In genomic region chr5:30769075-30769474, GRCm38 (mm10) we compare ENCODE assay signal across 9 mouse cellular contexts. TPM values are rescaled to one million over a fixed set of nuclear protein-coding genes. Genes with fewer than 3 reads are reported as not detected.
DNase-seq lines count a peak whose midpoint lies in the region; ATAC-seq and TF ChIP-seq lines count a peak whose summit lies in the region.
"Had no signal": no experiment of that assay in that cellular context is flagged by ENCODE, and none has a peak within 500 bp of the region (broad histone marks: within the 10 kb centered on the region; RNA-seq: fewer than 3 reads in every experiment).

No protein-coding gene starts in this region.

- H3K4me3 ChIP-seq in embryonic facial prominence, embryonic 13.5 days: no peak overlapping the region
- H3K4me3 ChIP-seq in embryonic facial prominence, embryonic 10.5 days: no peak overlapping the region
- no peak overlapping the region for H3K4me3 ChIP-seq in liver, embryonic 11.5 days (ENCODE audit: low read depth, low read length)
- H3K4me3 ChIP-seq in liver, embryonic 12.5 days: no peak overlapping the region
- H3K4me3 ChIP-seq in forebrain, embryonic 16.5 days (replicated peaks; ENCODE audit: low read length): no peak overlapping the region
- H3K4me3 ChIP-seq in lung, postnatal 0 days (ENCODE audit: low read depth, low read length): no peak overlapping the region

- ATAC-seq in embryonic facial prominence, embryonic 13.5 days (ENCODE audit: insufficient number of reproducible peaks, insufficient read depth, low FRiP score, low TSS enrichment, low read depth): no peak
- no peak for ATAC-seq in liver, embryonic 11.5 days (replicated peaks; ENCODE audit: low FRiP score)
- no peak for ATAC-seq in liver, embryonic 12.5 days
- 0 out of 2 replicates have a peak, but pooled peaks have one; percentile 5 for ATAC-seq in forebrain, embryonic 16.5 days
- ATAC-seq in lung, postnatal 0 days: peak; percentile 73
- ATAC-seq in frontal cortex, adult (ENCODE audit: low TSS enrichment): no peak

- DNase-seq in embryonic facial prominence, embryonic 10.5 days (ENCODE audit: low spot score): no peak
- no peak for DNase-seq in liver, embryonic 11.5 days (ENCODE audit: low spot score)
- DNase-seq in lung, postnatal 0 days (ENCODE audit: low spot score): no peak
- DNase-seq in spleen, adult 12 weeks (ENCODE audit: low spot score): no peak
- DNase-seq: thymus, adult 18-20 months had no signal

- WGBS in embryonic facial prominence, embryonic 13.5 days: 82% methylated on average over 9 of the region's 9 CpGs
- WGBS in embryonic facial prominence, embryonic 10.5 days: 85% methylated on average over 9 of the region's 9 CpGs
- WGBS in liver, embryonic 11.5 days: 77% methylated on average over 9 of the region's 9 CpGs
- 78% methylated on average over 9 of the region's 9 CpGs for WGBS in liver, embryonic 12.5 days (ENCODE audit: insufficient replicate concordance)
- WGBS in forebrain, embryonic 16.5 days: 81% methylated on average over 9 of the region's 9 CpGs
- WGBS in lung, postnatal 0 days: 38% methylated on average over 9 of the region's 9 CpGs

- no peaks in the 10 kb centered on the region for H3K9me3 ChIP-seq in embryonic facial prominence, embryonic 13.5 days
- no peaks in the 10 kb centered on the region for H3K9me3 ChIP-seq in embryonic facial prominence, embryonic 10.5 days
- no peaks in the 10 kb centered on the region for H3K9me3 ChIP-seq in liver, embryonic 11.5 days (ENCODE audit: control insufficient read depth, low read length)
- no peaks in the 10 kb centered on the region for H3K9me3 ChIP-seq in liver, embryonic 12.5 days (replicated peaks)
- H3K9me3 ChIP-seq in forebrain, embryonic 16.5 days (ENCODE audit: control insufficient read depth, low read length): no peaks in the 10 kb centered on the region
- H3K9me3 ChIP-seq in lung, postnatal 0 days (ENCODE audit: low read length): no peaks in the 10 kb centered on the region

- H3K36me3 ChIP-seq in embryonic facial prominence, embryonic 13.5 days: no peaks in the 10 kb centered on the region
- peaks cover 8% of the 10 kb centered on the region for H3K36me3 ChIP-seq in embryonic facial prominence, embryonic 10.5 days (replicated peaks)
- no peaks in the 10 kb centered on the region for H3K36me3 ChIP-seq in liver, embryonic 11.5 days (ENCODE audit: control insufficient read depth, insufficient read depth, low read length)
- H3K36me3 ChIP-seq in liver, embryonic 12.5 days: no peaks in the 10 kb centered on the region
- no peaks in the 10 kb centered on the region; the same call in 1 of the 2 replicates for H3K36me3 ChIP-seq in forebrain, embryonic 16.5 days (ENCODE audit: control insufficient read depth, insufficient read depth)
- H3K36me3 ChIP-seq in lung, postnatal 0 days (ENCODE audit: insufficient read depth, low read length): no peaks in the 10 kb centered on the region

- TF ChIP-seq CTCF in lung, postnatal 0 days (IDR thresholded peaks at IDR 0.05): no peak

- H3K27me3 ChIP-seq in embryonic facial prominence, embryonic 13.5 days: peaks cover 6% of the 10 kb centered on the region
- peaks cover 7% of the 10 kb centered on the region for H3K27me3 ChIP-seq in embryonic facial prominence, embryonic 10.5 days (replicated peaks; ENCODE audit: low read depth, poor library complexity, severe bottlenecking)
- peaks cover 4% of the 10 kb centered on the region; the same call in 1 of the 2 replicates for H3K27me3 ChIP-seq in liver, embryonic 11.5 days (replicated peaks; ENCODE audit: control insufficient read depth, insufficient read depth, low read length)
- peaks cover 7% of the 10 kb centered on the region for H3K27me3 ChIP-seq in liver, embryonic 12.5 days (replicated peaks)
- no peaks in the 10 kb centered on the region for H3K27me3 ChIP-seq in forebrain, embryonic 16.5 days (replicated peaks; ENCODE audit: control insufficient read depth, insufficient read depth, low read length)
- peaks cover 2% of the 10 kb centered on the region; the same call in 1 of the 2 replicates for H3K27me3 ChIP-seq in lung, postnatal 0 days (replicated peaks; ENCODE audit: insufficient read depth, low read length)

- no peak overlapping the region for H3K9ac ChIP-seq in embryonic facial prominence, embryonic 13.5 days
- H3K9ac ChIP-seq in liver, embryonic 11.5 days (ENCODE audit: low read depth, low read length): no peak overlapping the region
- no peak overlapping the region for H3K9ac ChIP-seq in liver, embryonic 12.5 days
- no peak overlapping the region for H3K9ac ChIP-seq in forebrain, embryonic 16.5 days (replicated peaks; ENCODE audit: low read depth, low read length)
- H3K9ac ChIP-seq in lung, postnatal 0 days (replicated peaks; ENCODE audit: low read depth): no peak overlapping the region

- TF ChIP-seq EP300 in lung, postnatal 0 days (IDR thresholded peaks at IDR 0.05): no peak

- no peak overlapping the region for H3K27ac ChIP-seq in embryonic facial prominence, embryonic 13.5 days
- no peak overlapping the region for H3K27ac ChIP-seq in embryonic facial prominence, embryonic 10.5 days (replicated peaks)
- no peak overlapping the region for H3K27ac ChIP-seq in liver, embryonic 11.5 days (ENCODE audit: low read depth, low read length)
- H3K27ac ChIP-seq in liver, embryonic 12.5 days: no peak overlapping the region
- H3K27ac ChIP-seq in forebrain, embryonic 16.5 days (ENCODE audit: low read length): no peak overlapping the region
- peak overlapping the region; percentile 43; the same call in 1 of the 2 replicates for H3K27ac ChIP-seq in lung, postnatal 0 days (ENCODE audit: low read length)

- H3K4me2 ChIP-seq in embryonic facial prominence, embryonic 13.5 days: 0 out of 2 replicates have a peak overlapping the region, but pooled peaks have one; percentile 14
- 0 out of 2 replicates have a peak overlapping the region, but pooled peaks have one; percentile 9 for H3K4me2 ChIP-seq in liver, embryonic 11.5 days
- H3K4me2 ChIP-seq in liver, embryonic 12.5 days: no peak overlapping the region
- no peak overlapping the region for H3K4me2 ChIP-seq in forebrain, embryonic 16.5 days (ENCODE audit: low read length)
- no peak overlapping the region for H3K4me2 ChIP-seq in lung, postnatal 0 days (replicated peaks; ENCODE audit: low read depth, low read length)

- peaks cover 15% of the 10 kb centered on the region for H3K4me1 ChIP-seq in embryonic facial prominence, embryonic 13.5 days
- peaks cover 29% of the 10 kb centered on the region for H3K4me1 ChIP-seq in embryonic facial prominence, embryonic 10.5 days
- H3K4me1 ChIP-seq in liver, embryonic 11.5 days (replicated peaks; ENCODE audit: control insufficient read depth, insufficient read depth, low read length): 0 out of 2 replicates have a peak, but pooled peaks cover 12% of the 10 kb centered on the region
- peaks cover 10% of the 10 kb centered on the region; the same call in 1 of the 2 replicates for H3K4me1 ChIP-seq in liver, embryonic 12.5 days
- peaks cover 54% of the 10 kb centered on the region for H3K4me1 ChIP-seq in forebrain, embryonic 16.5 days (replicated peaks; ENCODE audit: control insufficient read depth, insufficient read depth, low read length)
- peaks cover 7% of the 10 kb centered on the region; the same call in 1 of the 2 replicates for H3K4me1 ChIP-seq in lung, postnatal 0 days (ENCODE audit: insufficient read depth, low read depth, low read length)

RNA-seq across cellular contexts. Expression of gene Mapre3, which starts 45.4 kb away (rescaled TPM):
- polyA plus RNA-seq in embryonic facial prominence, embryonic 13.5 days (2015; fragmentation: Nextera tagmentation; extraction: Ambion mirVana): 23.9 and 25.8 TPM in 2 replicates
- polyA plus RNA-seq in embryonic facial prominence, embryonic 10.5 days (2016; fragmentation: Nextera tagmentation; extraction: Ambion mirVana): 15.2 and 15.5 TPM in 2 replicates
- polyA plus RNA-seq in liver, embryonic 11.5 days (2014; fragmentation: Nextera tagmentation; extraction: Ambion mirVana): 7.1 and 7.9 TPM in 2 replicates
- 3.0 and 3.4 TPM in 2 replicates for polyA plus RNA-seq in liver, embryonic 12.5 days (2016; fragmentation: Nextera tagmentation; extraction: Ambion mirVana)
- 98.6 and 118 TPM in 2 replicates for polyA plus RNA-seq in forebrain, embryonic 16.5 days (2015; fragmentation: Nextera tagmentation; extraction: Ambion mirVana)
- polyA plus RNA-seq in lung, postnatal 0 days (2015; fragmentation: Nextera tagmentation; extraction: Ambion mirVana): 23.2 and 27.2 TPM in 2 replicates

RNA-seq across cellular contexts. Expression of gene Dpysl5, which starts 57.7 kb away (rescaled TPM):
- 7.5 and 10.4 TPM in 2 replicates for polyA plus RNA-seq in embryonic facial prominence, embryonic 13.5 days (2015; fragmentation: Nextera tagmentation; extraction: Ambion mirVana)
- 32.8 and 39.6 TPM in 2 replicates for polyA plus RNA-seq in embryonic facial prominence, embryonic 10.5 days (2016; fragmentation: Nextera tagmentation; extraction: Ambion mirVana)
- 1.3 and 1.6 TPM in 2 replicates for polyA plus RNA-seq in liver, embryonic 11.5 days (2014; fragmentation: Nextera tagmentation; extraction: Ambion mirVana)
- polyA plus RNA-seq in liver, embryonic 12.5 days (2016; fragmentation: Nextera tagmentation; extraction: Ambion mirVana): 0.20 and 0.36 TPM in 2 replicates
- 274 and 278 TPM in 2 replicates for polyA plus RNA-seq in forebrain, embryonic 16.5 days (2015; fragmentation: Nextera tagmentation; extraction: Ambion mirVana)
- polyA plus RNA-seq in lung, postnatal 0 days (2015; fragmentation: Nextera tagmentation; extraction: Ambion mirVana): 1.4 and 1.6 TPM in 2 replicates

Comparison
In these comparisons a context has a peak if more than half of its experiments do, and no peak if none do; other contexts are left out.
1. H3K4me2 ChIP-seq: peak in embryonic facial prominence, embryonic 13.5 days (single experiment) and liver, embryonic 11.5 days (single experiment); none in liver, embryonic 12.5 days (single experiment), forebrain, embryonic 16.5 days (single experiment) and lung, postnatal 0 days (single experiment).
2. ATAC-seq: peak in forebrain, embryonic 16.5 days (single experiment) and lung, postnatal 0 days (single experiment); none in embryonic facial prominence, embryonic 13.5 days (single experiment), liver, embryonic 11.5 days (single experiment), liver, embryonic 12.5 days (single experiment) and frontal cortex, adult (single experiment).